Mouse (Mus musculus): Measurements from ENCODE around the gene Mylk4. TPM values are rescaled to one million over a fixed set of nuclear protein-coding genes. Genes with fewer than 3 reads are reported as not detected.
A peak's percentile ranks its signal among the peaks of the same experiment; 100 is the strongest.

The Mylk4 gene
- polyA plus RNA-seq, 1 experiment from 2014 or later: 0.40 TPM

GRCm38 (mm10) chr13:32693886-32694455 is 89.8 kb downstream of the Mylk4 start:
- H3K27ac ChIP-seq (ENCODE audit: low read depth, low read length): no peak overlapping the region
- H3K4me2 ChIP-seq (replicated peaks; ENCODE audit: low read depth, low read length): no peak overlapping the region
- WGBS: 95% methylated on average over 6 of the region's 6 CpGs
- H3K9me3 ChIP-seq (ENCODE audit: control insufficient read depth, low read length): no peaks in the 10 kb centered on the region
- no peaks in the 10 kb centered on the region for H3K27me3 ChIP-seq (ENCODE audit: control insufficient read depth, insufficient read depth, low read length)
- ATAC-seq (ENCODE audit: low FRiP score) (no peak), DNase-seq (ENCODE audit: low spot score) (no peak)
- H3K36me3 ChIP-seq (ENCODE audit: control insufficient read depth, insufficient read depth, low read length): no peaks in the 10 kb centered on the region
- no peak overlapping the region for H3K4me3 ChIP-seq (ENCODE audit: low read depth, low read length)
- H3K9ac ChIP-seq (ENCODE audit: low read depth, low read length): no peak overlapping the region
- no peaks in the 10 kb centered on the region for H3K4me1 ChIP-seq (replicated peaks; ENCODE audit: control insufficient read depth, insufficient read depth, low read length)

- Histone ChIP-seq H3K27me3 (ENCODE audit: control insufficient read depth, insufficient read depth, low read length) (no peaks in the 10 kb centered on the region), H3K4me1 (replicated peaks; ENCODE audit: control insufficient read depth, insufficient read depth, low read length) (no peaks in the 10 kb centered on the region), H3K27ac (ENCODE audit: low read depth, low read length) (no peak overlapping the region), H3K9ac (ENCODE audit: low read depth, low read length) (no peak overlapping the region), H3K4me2 (replicated peaks; ENCODE audit: low read depth, low read length) (no peak overlapping the region), H3K4me3 (ENCODE audit: low read depth, low read length) (no peak overlapping the region), H3K36me3 (ENCODE audit: control insufficient read depth, insufficient read depth, low read length) (no peaks in the 10 kb centered on the region), H3K9me3 (ENCODE audit: control insufficient read depth, low read length) (no peaks in the 10 kb centered on the region)
- 73% methylated on average over 1 of the region's 1 CpGs for WGBS
- DNase-seq (ENCODE audit: low spot score): no peak
- no peak for ATAC-seq (ENCODE audit: low FRiP score)
Observed at GRCm38 (mm10) chr13:32692563-32692962, 91.2 kb downstream of the Mylk4 start.

- WGBS: 87% methylated on average over 3 of the region's 3 CpGs
- no peak overlapping the region for H3K9ac ChIP-seq (ENCODE audit: low read depth, low read length)
- no peak overlapping the region for H3K4me3 ChIP-seq (ENCODE audit: low read depth, low read length)
- no peak overlapping the region for H3K4me2 ChIP-seq (replicated peaks; ENCODE audit: low read depth, low read length)
- ATAC-seq (ENCODE audit: low FRiP score): no peak
- DNase-seq (ENCODE audit: low spot score): no peak
- no peak overlapping the region for H3K27ac ChIP-seq (ENCODE audit: low read depth, low read length)
- no peaks in the 10 kb centered on the region for H3K4me1 ChIP-seq (replicated peaks; ENCODE audit: control insufficient read depth, insufficient read depth, low read length)
- H3K36me3 ChIP-seq (ENCODE audit: control insufficient read depth, insufficient read depth, low read length): no peaks in the 10 kb centered on the region
- H3K27me3 ChIP-seq (ENCODE audit: control insufficient read depth, insufficient read depth, low read length): no peaks in the 10 kb centered on the region
- no peaks in the 10 kb centered on the region for H3K9me3 ChIP-seq (ENCODE audit: control insufficient read depth, low read length)
Observed at GRCm38 (mm10) chr13:32690279-32690678, 93.5 kb downstream of the Mylk4 start.

- peak; percentile 60 for ATAC-seq (ENCODE audit: low FRiP score)
- no peak overlapping the region for H3K4me2 ChIP-seq (replicated peaks; ENCODE audit: low read depth, low read length)
- no peaks in the 10 kb centered on the region for H3K36me3 ChIP-seq (ENCODE audit: control insufficient read depth, insufficient read depth, low read length)
- no peaks in the 10 kb centered on the region for H3K27me3 ChIP-seq (ENCODE audit: control insufficient read depth, insufficient read depth, low read length)
- 41% methylated on average over 12 of the region's 12 CpGs for WGBS
- no peaks in the 10 kb centered on the region for H3K4me1 ChIP-seq (replicated peaks; ENCODE audit: control insufficient read depth, insufficient read depth, low read length)
- DNase-seq (ENCODE audit: low spot score): peak; percentile 79
- H3K4me3 ChIP-seq (ENCODE audit: low read depth, low read length): no peak overlapping the region
- no peak overlapping the region for H3K9ac ChIP-seq (ENCODE audit: low read depth, low read length)
- H3K27ac ChIP-seq (ENCODE audit: low read depth, low read length): no peak overlapping the region
- H3K9me3 ChIP-seq (ENCODE audit: control insufficient read depth, low read length): no peaks in the 10 kb centered on the region
Observed at GRCm38 (mm10) chr13:32680868-32681515, 102.8 kb downstream of the Mylk4 start.

- Histone ChIP-seq H3K4me1 (replicated peaks; ENCODE audit: control insufficient read depth, insufficient read depth, low read length) (no peaks in the 10 kb centered on the region), H3K9ac (ENCODE audit: low read depth, low read length) (no peak overlapping the region), H3K27me3 (ENCODE audit: control insufficient read depth, insufficient read depth, low read length) (no peaks in the 10 kb centered on the region), H3K36me3 (ENCODE audit: control insufficient read depth, insufficient read depth, low read length) (no peaks in the 10 kb centered on the region), H3K9me3 (ENCODE audit: control insufficient read depth, low read length) (no peaks in the 10 kb centered on the region), H3K4me2 (replicated peaks; ENCODE audit: low read depth, low read length) (no peak overlapping the region), H3K27ac (ENCODE audit: low read depth, low read length) (no peak overlapping the region), H3K4me3 (ENCODE audit: low read depth, low read length) (no peak overlapping the region)
- ATAC-seq (ENCODE audit: low FRiP score): no peak
- DNase-seq (ENCODE audit: low spot score): no peak
- WGBS: 79% methylated on average over 12 of the region's 12 CpGs
Observed at GRCm38 (mm10) chr13:32680121-32680551, 103.6 kb downstream of the Mylk4 start.

GRCm38 (mm10) chr13:32678998-32679397 is 104.8 kb downstream of the Mylk4 start:
- no peak overlapping the region for H3K27ac ChIP-seq (ENCODE audit: low read depth, low read length)
- no peak overlapping the region for H3K4me3 ChIP-seq (ENCODE audit: low read depth, low read length)
- H3K4me1 ChIP-seq (replicated peaks; ENCODE audit: control insufficient read depth, insufficient read depth, low read length): no peaks in the 10 kb centered on the region
- H3K4me2 ChIP-seq (replicated peaks; ENCODE audit: low read depth, low read length): no peak overlapping the region
- WGBS: 69% methylated on average over 5 of the region's 5 CpGs
- no peak for DNase-seq (ENCODE audit: low spot score)
- no peak overlapping the region for H3K9ac ChIP-seq (ENCODE audit: low read depth, low read length)
- no peak for ATAC-seq (ENCODE audit: low FRiP score)
- H3K36me3 ChIP-seq (ENCODE audit: control insufficient read depth, insufficient read depth, low read length): no peaks in the 10 kb centered on the region
- no peaks in the 10 kb centered on the region for H3K27me3 ChIP-seq (ENCODE audit: control insufficient read depth, insufficient read depth, low read length)
- H3K9me3 ChIP-seq (ENCODE audit: control insufficient read depth, low read length): no peaks in the 10 kb centered on the region

GRCm38 (mm10) chr13:32670782-32671181 is 113.0 kb downstream of the Mylk4 start:
- ATAC-seq (ENCODE audit: low FRiP score): no peak
- no peak overlapping the region for H3K27ac ChIP-seq (ENCODE audit: low read depth, low read length)
- 77% methylated on average over 7 of the region's 7 CpGs for WGBS
- no peaks in the 10 kb centered on the region for H3K9me3 ChIP-seq (ENCODE audit: control insufficient read depth, low read length)
- no peaks in the 10 kb centered on the region for H3K36me3 ChIP-seq (ENCODE audit: control insufficient read depth, insufficient read depth, low read length)
- H3K4me2 ChIP-seq (replicated peaks; ENCODE audit: low read depth, low read length): no peak overlapping the region
- no peak overlapping the region for H3K4me3 ChIP-seq (ENCODE audit: low read depth, low read length)
- no peaks in the 10 kb centered on the region for H3K27me3 ChIP-seq (ENCODE audit: control insufficient read depth, insufficient read depth, low read length)
- H3K9ac ChIP-seq (ENCODE audit: low read depth, low read length): no peak overlapping the region
- no peak for DNase-seq (ENCODE audit: low spot score)
- no peaks in the 10 kb centered on the region for H3K4me1 ChIP-seq (replicated peaks; ENCODE audit: control insufficient read depth, insufficient read depth, low read length)

- Histone ChIP-seq H3K27me3 (ENCODE audit: control insufficient read depth, insufficient read depth, low read length) (no peaks in the 10 kb centered on the region), H3K9me3 (ENCODE audit: control insufficient read depth, low read length) (no peaks in the 10 kb centered on the region), H3K4me2 (replicated peaks; ENCODE audit: low read depth, low read length) (no peak overlapping the region), H3K9ac (ENCODE audit: low read depth, low read length) (no peak overlapping the region), H3K36me3 (ENCODE audit: control insufficient read depth, insufficient read depth, low read length) (no peaks in the 10 kb centered on the region), H3K4me1 (replicated peaks; ENCODE audit: control insufficient read depth, insufficient read depth, low read length) (no peaks in the 10 kb centered on the region), H3K27ac (ENCODE audit: low read depth, low read length) (no peak overlapping the region), H3K4me3 (ENCODE audit: low read depth, low read length) (no peak overlapping the region)
- ATAC-seq (ENCODE audit: low FRiP score): no peak
- no peak for DNase-seq (ENCODE audit: low spot score)
- WGBS: 87% methylated on average over 3 of the region's 3 CpGs
Observed at GRCm38 (mm10) chr13:32668296-32668695, 115.5 kb downstream of the Mylk4 start.

- Histone ChIP-seq H3K9ac (ENCODE audit: low read depth, low read length) (no peak overlapping the region), H3K4me1 (replicated peaks; ENCODE audit: control insufficient read depth, insufficient read depth, low read length) (no peaks in the 10 kb centered on the region), H3K4me3 (ENCODE audit: low read depth, low read length) (no peak overlapping the region), H3K27me3 (ENCODE audit: control insufficient read depth, insufficient read depth, low read length) (no peaks in the 10 kb centered on the region), H3K9me3 (ENCODE audit: control insufficient read depth, low read length) (no peaks in the 10 kb centered on the region), H3K4me2 (replicated peaks; ENCODE audit: low read depth, low read length) (no peak overlapping the region), H3K36me3 (ENCODE audit: control insufficient read depth, insufficient read depth, low read length) (no peaks in the 10 kb centered on the region), H3K27ac (ENCODE audit: low read depth, low read length) (no peak overlapping the region)
- WGBS: 84% methylated on average over 4 of the region's 4 CpGs
- no peak for ATAC-seq (ENCODE audit: low FRiP score)
- DNase-seq (ENCODE audit: low spot score): no peak
Observed at GRCm38 (mm10) chr13:32667386-32667785, 116.4 kb downstream of the Mylk4 start.

Data from hindbrain, embryonic 11.5 days (tissue).